Mouse (Mus musculus) bone marrow, adult 2 months (tissue): ENCODE measurements around the gene Cox15.

Source experiments
- CTCF ChIP-seq: fragments of 200-500 bp; IDR thresholded peaks from 2 replicates; pipeline ENCODE4 v1.5.1; 2011; ENCODE audit warnings: low read length, control low read depth; ENCODE audit not compliant: control insufficient read depth, insufficient read depth
- POLR2A ChIP-seq: fragments of 200-500 bp; IDR thresholded peaks from 2 replicates; pipeline ENCODE4 v1.6.1; 2011; ENCODE audit warnings: low read depth, mild to moderate bottlenecking, control low read depth, low read length, borderline replicate concordance; ENCODE audit not compliant: control insufficient read depth

- TF ChIP-seq CTCF (no peak), POLR2A (no peak)
Observed at GRCm38 (mm10) chr19:43772311-43772710, 19.5 kb upstream of the Cox15 start.
